Mouse (Mus musculus) frontal cortex, postnatal 10 days (tissue): ENCODE results near the gene Fbxw20.
"Not testable (repeated sequence)": the region's sequence is repeated elsewhere in the genome, so short reads cannot be mapped to it uniquely, and the experiment has no call there.

ENCODE experiments used
- DNase-seq, 2 experiments: peaks; one replicate each; pipeline ENCODE4 v3.0.0; 2022; ENCODE audit warnings: low spot score in 2 of 2, mixed read lengths in 1 of 2

Fbxw20 gene

DNA sequence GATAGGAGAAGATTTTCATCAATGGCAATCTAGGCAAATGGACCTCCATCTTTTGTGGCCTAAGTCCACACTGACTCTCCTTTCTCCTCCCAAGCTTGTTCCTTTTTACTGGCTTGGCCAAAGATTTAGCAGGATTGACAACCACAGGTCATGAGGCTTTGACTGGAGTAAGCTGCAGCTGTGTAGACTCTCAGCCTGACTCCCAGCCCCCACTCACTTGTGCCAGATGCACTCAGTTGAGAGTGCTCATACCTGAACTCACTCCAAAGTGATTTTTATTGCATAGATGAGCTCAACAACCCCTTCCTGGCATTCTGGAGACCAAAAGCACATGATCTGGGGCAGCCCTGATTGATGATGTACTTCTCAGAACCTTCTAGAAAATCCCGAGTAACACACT is at the start of gene Fbxw20:
Gene Fbxw20, minus strand, starts transcription at position 101 of the 400 bp plus-strand sequence.
- DNase-seq: no peak

DNA sequence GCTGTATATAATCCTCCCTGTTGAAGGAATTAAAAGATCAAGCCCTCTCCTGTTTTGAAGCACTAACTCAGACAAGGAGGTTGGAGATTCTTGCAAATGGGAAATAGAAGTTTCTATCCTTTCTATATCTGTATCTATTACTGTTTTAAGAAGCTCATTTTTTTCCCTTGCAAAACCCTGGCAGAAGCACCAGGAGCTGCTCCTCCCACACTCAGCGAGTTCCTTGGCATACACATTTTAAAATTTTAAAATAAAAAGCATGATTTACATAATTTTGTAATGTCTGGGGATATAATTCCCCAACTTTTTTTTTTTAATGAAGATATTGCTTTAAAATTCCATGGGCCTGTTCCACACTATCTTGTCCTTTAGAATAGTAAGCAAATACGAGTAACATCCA is 28.5 kb upstream of the Fbxw20 start:
- no peak for DNase-seq

DNA sequence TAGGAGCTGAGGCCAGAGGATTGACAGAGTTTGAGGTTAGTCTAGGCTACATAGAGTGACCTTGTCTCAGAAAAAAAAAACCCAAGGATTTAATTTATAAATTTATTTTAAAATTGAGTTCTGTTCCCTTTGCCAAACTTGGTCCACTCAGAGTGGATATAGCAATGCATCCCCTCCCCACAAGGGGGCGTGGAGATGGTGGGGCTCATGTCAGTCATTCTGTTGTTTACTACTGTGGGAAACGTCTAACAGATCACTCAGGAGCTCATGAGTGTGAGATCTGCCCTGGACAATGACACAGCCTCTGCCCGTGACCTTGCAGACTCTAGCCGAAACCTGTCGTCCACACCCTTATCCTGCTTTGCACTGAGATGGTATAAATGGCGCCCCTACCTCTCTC is 16.1 kb downstream of the Fbxw20 start:
- DNase-seq: no peak

DNA sequence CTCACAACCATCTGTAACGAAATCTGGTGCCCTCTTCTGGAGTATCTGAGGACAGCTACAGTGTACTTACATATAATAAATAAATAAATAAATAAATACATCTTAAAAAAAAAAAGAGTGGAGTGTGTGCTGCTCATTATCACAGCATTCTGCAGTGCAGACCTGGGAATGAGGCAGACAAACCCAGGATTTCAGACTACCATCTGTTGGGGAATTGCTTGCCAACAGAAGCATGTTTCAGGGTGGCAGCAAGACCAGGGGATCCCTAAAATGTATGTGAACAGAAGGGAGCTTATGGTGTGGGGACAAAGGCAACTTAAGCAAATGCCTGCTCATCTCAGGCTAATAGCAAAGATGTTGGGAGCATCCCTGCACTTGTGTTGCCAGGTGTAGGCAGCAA is 33.2 kb downstream of the Fbxw20 start:
- DNase-seq: not testable (repeated sequence)

DNA sequence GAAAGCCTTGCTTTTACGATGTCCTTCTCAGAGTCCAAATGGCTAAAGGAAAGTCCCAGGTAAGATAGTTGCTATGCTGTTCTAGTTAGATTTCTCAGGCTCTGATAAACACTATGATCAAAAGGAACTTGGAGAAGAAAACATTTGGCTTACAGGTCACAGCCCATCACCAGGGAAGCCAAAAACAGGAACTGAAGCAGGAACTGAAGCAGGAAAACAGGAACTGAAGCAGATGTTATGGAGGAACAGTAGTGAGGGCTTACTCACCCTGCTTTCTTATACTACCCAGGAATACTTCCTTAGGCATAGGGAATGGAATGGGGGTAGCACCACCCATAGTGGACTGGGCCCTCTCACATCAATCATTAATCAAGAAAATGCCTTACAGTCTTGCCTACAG is 34.2 kb downstream of the Fbxw20 start:
- no peak for DNase-seq

DNA sequence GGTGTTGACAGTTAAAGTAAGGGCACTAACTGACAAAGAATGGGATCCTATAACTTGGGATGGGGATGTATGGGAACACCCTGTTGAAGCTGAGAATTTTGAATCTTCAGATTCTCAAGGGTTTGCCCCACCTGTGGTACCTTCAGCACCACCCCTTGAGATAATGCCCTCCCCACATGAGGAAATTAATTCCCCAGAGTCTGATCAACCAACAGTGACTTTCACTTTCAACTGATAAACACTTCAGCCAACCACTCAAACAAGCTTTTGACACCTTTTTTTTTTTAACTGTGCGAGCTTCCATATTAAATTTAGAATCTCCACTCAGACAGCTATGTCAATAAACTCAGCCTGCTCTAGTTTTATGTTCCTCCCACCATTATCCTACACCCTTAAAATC is 35.2 kb downstream of the Fbxw20 start:
- no peak for DNase-seq

DNA sequence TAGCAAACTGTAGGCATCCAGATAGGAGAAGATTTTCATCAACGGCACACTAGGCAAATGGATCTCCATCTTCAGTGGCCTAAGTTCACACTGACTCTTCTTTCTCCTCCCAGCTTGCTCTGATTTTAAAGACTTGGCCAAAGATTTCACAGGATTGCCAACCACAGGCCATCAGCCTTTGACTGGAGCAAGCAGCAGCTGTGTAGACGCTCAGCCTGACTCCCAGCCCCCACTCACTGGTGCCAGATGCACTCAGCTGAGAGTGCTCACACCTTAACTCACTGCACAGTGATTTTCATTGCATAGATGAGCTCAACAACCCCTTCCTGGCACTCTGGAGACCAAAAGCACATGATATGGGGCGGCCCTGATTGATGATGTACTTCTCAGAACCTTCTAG is 38.7 kb downstream of the Fbxw20 start, which contains the start of gene Fbxw13:
Gene Fbxw13, minus strand, starts transcription at position 101 of the 400 bp plus-strand sequence.
- DNase-seq: not testable (repeated sequence)

DNA sequence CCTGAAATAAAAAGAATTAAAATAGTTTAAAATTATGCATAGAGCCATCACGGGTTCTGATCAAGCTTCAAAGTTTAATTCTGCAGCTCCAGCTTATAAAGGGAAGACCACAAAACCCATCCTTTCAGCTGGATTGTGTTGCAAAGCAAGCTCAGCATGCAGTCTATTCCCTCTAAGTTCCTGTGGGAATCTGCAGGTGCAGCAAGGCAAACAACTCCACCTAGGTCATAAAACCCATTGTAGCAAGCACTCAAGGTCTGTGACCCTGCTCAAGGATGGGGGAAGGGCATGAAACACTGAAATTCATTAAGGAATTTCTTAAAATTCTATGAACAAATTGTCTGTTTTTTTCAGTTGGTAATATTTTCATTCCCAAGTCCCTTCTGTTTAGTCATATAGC is 57.3 kb downstream of the Fbxw20 start:
- DNase-seq: no peak

DNA sequence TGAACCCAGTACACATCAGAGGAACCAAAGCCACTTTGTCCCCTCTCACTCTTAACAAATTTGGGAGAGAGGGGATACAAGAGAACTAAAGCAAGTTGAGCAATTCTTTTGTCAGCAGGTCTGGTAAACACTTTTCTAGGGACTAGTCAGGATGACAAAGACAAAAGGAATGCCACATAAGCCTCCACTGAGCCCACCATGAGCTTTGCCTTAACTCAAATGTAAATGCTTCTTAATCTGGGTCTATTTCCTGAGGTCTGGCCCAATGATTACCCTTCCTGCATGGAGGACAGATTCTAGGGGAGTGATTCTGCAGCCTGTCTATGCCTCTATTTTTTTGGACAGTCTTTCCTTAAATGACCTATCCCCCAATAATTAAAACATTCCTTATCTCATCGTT is 58.3 kb downstream of the Fbxw20 start:
- no peak for DNase-seq
